Mouse (Mus musculus) testis, postnatal 10 days (tissue): ENCODE measurements around the gene Laptm5.

Experiments used
- DNase-seq: peaks from one replicate; pipeline ENCODE4 v3.0.0; 2021; ENCODE audit warnings: low spot score

Gene Laptm5

DNA sequence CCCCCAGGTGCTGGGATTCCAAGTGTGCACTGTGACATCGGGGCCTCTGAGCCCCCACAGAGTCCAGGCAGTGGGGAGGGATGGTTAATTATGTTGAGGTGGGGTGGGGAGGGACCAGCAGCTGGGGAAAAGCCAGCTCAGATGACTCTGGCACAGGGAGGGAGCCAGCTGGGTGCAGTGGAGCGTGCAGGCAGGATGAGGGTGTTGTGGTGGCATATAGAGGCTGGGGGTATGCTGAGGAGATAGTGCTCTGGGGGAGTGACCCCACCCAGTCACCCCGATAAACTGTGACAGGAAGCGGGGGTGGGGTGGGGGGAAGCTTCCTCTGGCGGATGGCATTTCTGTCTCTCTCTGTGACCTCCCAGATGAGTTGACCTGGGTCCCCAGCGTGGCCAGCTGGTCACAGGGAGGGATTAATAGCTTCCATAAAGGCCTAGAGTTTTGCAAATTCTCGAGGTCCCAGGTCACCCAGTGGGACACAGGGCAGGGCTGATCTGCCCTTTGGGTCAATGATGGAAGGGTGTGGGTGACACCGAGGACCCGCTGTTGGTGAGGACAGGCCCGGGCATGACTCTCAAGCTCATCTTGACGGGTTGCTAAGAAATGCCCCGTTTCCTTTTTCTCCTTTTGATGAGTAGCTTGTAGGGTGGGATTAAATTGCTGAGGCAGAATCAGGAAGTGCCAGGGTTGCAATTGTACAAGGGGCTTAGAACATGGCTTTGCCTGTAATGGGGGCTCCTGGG lies 8.2 kb downstream of the Laptm5 start:
- no peak for DNase-seq

GRCm38 (mm10) chr4:130921986-130922385 lies 9.1 kb downstream of the Laptm5 start:
- no peak for DNase-seq

GRCm38 (mm10) chr4:130926274-130926673 lies 13.3 kb downstream of the Laptm5 start:
- DNase-seq, result no peak

DNA sequence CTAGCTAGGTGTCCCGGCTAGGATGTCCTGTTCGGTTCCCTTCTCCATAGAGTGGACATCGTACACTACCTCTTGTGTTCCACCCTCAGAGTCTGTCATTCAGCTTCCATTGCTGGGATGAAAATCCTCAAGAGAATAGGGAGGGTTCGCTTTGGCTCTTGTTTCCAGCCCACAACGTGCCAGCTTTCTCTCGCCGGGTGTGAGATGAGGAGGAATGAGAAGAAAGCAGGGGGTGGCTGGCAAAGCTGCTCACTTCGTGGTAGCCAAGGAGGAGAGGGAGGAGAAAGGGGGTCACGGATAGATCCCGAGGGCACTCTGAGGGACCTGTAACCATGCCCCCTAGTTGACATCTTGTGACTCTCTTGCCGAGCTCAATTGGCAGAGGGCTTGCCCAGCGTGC lies 14.9 kb downstream of the Laptm5 start:
- DNase-seq, result no peak

DNA sequence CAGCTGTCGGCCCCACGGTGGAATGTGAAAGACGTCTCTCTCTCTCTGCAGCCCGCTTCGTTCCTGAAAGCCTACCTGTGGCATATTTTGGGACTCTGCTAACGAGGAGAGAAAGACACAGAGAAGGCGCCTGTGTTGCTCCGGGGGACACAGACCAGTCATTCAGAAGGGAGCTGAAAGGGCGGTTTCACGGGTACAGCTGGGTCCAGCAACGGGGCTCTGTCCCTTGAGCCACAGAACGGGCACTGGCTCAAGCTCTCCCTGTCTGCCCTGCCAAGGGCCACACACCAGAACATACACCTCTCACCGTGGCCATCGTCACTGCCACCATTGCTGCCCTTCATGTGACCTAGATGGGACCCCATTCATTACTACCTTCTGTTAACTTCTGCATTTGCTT lies 29.7 kb downstream of the Laptm5 start:
- DNase-seq, result no peak

GRCm38 (mm10) chr4:130944112-130944511 lies 31.2 kb downstream of the Laptm5 start, which contains the start of gene Matn1:
Gene Matn1, plus strand, starts transcription at chr4:130944385.
- DNase-seq, result no peak

DNA sequence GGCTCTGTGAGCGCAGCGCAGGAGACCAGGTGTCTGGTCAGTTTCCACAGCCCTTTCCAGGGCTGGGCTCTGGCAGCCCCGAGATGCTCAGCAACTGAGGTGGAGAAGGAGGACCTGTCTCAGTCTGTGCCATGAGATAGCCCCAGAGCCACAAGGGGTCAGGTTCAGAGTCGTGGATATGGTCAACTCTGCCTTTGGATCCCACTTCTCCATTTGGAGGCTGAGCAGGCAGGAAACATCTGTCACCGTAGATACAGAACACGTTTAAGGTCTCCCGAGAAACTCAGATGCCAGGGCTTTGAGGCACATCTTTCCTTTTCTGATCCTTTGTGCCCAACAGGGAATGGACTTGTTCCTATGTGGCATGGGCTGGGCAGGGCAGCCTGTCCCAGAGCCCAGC lies 31.9 kb downstream of the Laptm5 start:
- DNase-seq, result no peak

DNA sequence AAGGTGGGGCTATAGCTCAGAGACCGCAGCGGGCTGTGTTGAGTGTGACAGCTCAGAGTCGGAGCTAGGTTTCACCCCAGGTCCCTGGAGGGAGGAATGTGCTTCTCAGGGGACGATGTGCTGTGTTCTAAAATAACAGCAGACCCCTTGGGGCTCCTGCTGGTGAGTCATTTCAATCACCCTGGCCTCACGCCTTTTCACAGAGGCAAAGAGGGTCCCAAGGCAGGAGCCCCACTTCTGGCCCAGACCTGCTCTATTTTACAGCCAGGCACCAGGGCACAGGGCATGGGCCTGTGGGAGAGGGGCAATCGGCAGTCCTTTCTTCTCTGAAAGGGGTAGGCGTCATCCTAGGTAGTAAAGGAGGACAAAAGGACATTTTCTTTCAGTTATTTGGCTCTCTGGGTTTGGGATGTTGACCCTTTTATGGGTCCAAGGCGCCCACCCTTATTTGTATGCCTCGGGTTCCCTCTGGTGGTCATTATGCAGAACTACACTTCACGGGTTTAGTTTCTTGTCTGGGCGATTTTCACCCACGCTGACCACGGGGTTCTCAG lies 34.2 kb downstream of the Laptm5 start:
- DNase-seq, result no peak

DNA sequence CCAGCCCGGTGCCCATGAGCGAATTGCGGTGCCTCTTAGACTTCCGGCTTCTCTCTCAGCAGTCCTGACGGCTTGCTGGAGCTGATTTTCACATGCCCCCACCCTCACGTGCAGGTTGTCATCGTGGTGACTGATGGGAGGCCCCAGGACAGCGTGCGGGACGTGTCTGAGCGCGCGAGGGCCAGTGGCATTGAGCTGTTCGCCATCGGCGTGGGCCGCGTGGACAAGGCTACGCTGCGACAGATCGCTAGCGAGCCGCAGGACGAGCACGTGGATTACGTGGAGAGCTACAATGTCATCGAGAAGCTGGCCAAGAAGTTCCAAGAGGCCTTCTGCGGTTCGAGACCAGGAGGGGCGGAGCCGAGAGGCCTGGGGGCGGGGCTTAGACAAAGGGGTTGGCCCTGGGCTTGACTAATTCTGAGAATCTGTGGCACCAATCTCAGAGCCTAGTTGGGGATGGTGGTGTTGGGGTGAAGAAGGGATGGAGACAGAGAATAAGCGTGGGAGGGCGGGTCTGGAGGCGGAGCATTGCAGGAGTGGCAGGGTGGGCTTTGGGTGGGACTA lies 37.0 kb downstream of the Laptm5 start:
- DNase-seq, result peak; percentile 70

DNA sequence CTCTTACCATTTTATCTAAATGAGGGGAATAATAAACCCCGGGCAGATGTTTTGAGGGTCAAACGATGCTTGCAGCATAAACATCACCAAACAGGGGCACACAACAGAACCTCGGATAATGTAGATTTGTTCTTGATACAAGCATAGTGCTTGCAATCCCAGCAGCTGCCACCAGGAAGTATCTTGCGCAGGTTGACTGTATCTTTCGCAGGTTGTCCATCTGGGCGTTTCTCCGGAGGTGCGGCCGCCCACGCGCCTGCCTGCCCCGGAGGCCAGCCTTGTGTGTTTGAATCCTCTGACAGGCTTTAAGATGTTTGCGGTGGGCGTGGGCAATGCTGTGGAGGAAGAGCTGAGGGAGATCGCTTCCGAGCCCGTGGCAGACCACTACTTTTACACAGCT lies 39.6 kb downstream of the Laptm5 start:
- no peak for DNase-seq

- DNase-seq, result no peak
Observed at GRCm38 (mm10) chr4:130957156-130957555, 44.2 kb downstream of the Laptm5 start.

GRCm38 (mm10) chr4:130958812-130959211 lies 45.9 kb downstream of the Laptm5 start:
- no peak for DNase-seq

DNA sequence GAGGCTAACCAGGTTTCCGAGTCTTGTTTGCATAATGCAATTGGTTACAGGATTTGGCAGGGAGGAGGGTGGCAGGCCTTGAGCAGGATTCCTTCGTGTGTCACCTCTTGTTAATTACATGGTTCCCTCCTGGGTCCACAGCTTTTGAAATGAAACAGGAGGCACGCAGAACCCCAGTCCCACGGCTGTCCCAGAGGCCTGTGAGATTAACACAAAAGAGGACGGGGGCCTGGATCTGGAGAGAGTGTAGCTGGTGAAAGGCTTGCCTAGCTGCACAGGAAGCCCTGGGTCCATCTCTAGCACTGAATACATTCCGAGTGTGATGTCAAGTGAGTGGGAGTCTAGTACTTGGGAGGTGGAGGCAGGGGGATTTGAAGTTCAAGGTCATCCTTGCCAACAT lies 46.8 kb downstream of the Laptm5 start:
- DNase-seq, result no peak

DNA sequence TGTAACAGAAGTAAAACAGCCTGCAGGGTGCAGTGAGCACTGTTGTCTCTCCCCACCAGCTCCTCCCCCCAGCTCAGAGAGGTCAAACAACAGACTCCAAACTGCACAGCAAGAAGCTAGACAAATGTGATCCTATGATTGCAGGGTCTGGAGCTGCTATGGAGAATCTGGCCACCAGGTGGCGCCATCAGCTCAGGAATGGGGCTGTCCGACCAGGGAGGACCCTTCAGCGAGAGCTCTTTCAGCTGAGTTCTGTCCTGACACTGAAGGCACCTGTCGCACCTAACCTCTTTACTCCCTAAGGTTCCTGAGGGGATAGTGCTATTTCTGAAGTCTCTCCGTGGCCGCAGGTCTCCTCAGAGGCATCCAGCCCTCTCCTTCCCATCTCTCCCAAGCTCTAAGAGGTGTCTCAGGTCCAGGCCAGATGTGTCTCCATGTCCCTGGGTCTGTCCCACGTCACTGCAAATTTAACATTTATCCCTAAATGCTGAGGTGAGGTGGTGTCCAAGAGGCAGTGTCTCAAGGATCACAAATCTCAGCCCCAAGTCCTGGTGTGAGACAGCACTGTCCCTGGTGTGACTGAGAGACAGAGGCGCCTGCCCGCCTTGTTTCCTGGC lies 47.3 kb downstream of the Laptm5 start:
- DNase-seq, result peak; percentile 96

GRCm38 (mm10) chr4:130971278-130971677 lies 58.4 kb downstream of the Laptm5 start:
- DNase-seq, result no peak

DNA sequence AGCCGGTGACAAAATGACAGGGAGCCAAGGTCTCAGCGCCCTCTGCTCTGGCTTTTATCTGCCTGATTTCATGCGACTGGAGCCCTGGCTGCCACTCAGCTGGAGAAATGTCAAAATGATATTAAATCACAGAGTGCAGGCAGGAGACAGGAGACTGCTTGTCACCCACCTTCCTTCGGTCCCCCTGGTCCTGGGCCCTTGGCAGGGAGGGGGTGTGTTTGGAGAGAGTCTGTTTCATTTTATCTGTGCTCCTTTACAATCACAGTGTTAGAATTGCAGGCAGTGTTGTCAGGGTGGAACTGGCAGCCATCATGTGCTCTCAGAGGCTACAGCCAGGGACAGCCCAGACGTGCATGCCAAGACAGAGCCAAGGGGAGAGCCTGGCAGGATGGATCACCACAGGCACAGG lies 59.5 kb downstream of the Laptm5 start:
- DNase-seq, result no peak

GRCm38 (mm10) chr4:130973332-130974263 lies 60.7 kb downstream of the Laptm5 start:
- no peak for DNase-seq

DNA sequence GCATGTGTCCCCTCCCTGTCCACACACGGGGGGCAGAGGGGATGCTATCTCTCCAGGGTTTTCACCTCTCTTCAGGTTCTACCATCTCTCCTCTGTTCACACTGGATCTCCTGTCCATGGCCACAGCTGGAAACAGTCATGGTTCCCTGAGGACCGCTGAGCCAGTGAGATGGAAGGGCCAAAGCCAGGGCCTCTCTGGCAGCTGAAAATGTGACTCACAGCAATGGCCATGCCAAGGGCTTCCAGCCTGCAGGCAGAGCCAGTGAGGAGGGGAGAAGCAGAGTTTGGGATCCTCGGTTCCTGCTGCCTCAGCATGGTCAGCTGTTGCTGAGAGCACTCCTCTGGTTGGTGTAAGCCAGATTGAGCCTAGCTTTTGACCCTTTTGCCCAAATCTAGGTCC lies 66.1 kb downstream of the Laptm5 start:
- no peak for DNase-seq

DNA sequence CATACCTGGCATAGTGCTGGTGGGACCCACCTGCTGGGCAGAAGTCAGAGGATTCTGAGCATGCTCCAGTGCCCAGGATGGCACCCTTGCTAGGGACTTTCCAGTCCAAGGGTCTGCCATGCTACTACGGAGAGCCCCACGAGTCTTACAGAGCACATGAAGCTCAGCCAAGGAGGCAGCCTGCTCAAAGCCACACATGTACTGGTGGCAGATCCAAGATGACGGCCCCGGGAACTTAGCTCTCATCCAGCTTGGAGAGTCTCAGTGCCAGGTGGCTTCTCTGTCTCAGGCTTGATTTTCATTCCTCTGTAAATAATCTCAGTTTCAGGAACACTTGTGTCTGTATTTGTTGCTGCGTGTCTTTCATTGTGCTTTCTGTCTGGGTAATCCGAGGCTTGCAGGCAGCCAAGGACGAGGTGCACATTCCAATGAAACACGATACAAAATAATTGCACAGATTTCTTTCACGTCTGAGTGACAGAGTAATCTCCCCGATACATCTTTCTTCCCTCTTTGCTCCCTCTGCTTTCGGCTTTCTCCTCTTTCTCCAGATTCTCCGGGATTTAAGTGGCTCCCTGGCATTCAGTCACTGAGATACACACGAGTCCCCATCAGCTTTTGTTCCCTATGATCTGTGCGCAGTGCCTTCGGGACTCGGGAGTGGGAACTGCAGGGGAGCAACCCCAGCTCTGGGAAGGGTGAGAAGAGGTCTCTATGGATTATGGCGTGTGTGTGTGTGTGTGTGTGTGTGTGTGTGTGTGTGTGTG lies 71.7 kb downstream of the Laptm5 start:
- no peak for DNase-seq
